Mouse (Mus musculus): ENCODE measurements at regions not wholly inside any gene's neighbourhood (a gene's known extent, or its start where the extent isn't known, plus 50 kb on each side); places are given as distances from the start of the nearest gene placed in this dataset.
A peak's percentile ranks its signal among the peaks of the same experiment; 100 is the strongest.

- 0 out of 2 replicates have a peak, but pooled peaks have one; percentile 36 for ATAC-seq (ENCODE audit: low FRiP score, low read depth)
- no peak overlapping the region for H3K9ac ChIP-seq
- H3K4me2 ChIP-seq (replicated peaks), result no peak overlapping the region
- H3K9me3 ChIP-seq, result no peaks in the 10 kb centered on the region
- no peaks in the 10 kb centered on the region for H3K27me3 ChIP-seq
- no peak overlapping the region for H3K4me3 ChIP-seq
- no peaks in the 10 kb centered on the region for H3K4me1 ChIP-seq
- WGBS, result 34% methylated on average over 10 of the region's 10 CpGs
- no peak overlapping the region for H3K27ac ChIP-seq
- no peaks in the 10 kb centered on the region for H3K36me3 ChIP-seq
Measured at GRCm38 (mm10) chr9:91609457-91610166, 244.0 kb upstream of the Zic1 start.

- no peaks in the 10 kb centered on the region for H3K4me1 ChIP-seq
- H3K4me3 ChIP-seq, result no peak overlapping the region
- H3K27ac ChIP-seq, result no peak overlapping the region
- no peak overlapping the region for H3K4me2 ChIP-seq (replicated peaks)
- H3K27me3 ChIP-seq, result no peaks in the 10 kb centered on the region
- no peak overlapping the region for H3K9ac ChIP-seq
- H3K9me3 ChIP-seq, result no peaks in the 10 kb centered on the region
- 80% methylated on average over 6 of the region's 6 CpGs for WGBS
- no peak for ATAC-seq (ENCODE audit: low FRiP score, low read depth)
- H3K36me3 ChIP-seq, result no peaks in the 10 kb centered on the region
Measured at GRCm38 (mm10) chr9:91601740-91602139, 236.1 kb upstream of the Zic1 start.

- no peak overlapping the region for H3K4me2 ChIP-seq (replicated peaks)
- no peak overlapping the region for H3K9ac ChIP-seq
- H3K9me3 ChIP-seq, result no peaks in the 10 kb centered on the region
- WGBS, result 72% methylated on average over 4 of the region's 4 CpGs
- no peaks in the 10 kb centered on the region for H3K27me3 ChIP-seq
- no peak for ATAC-seq (ENCODE audit: low FRiP score, low read depth)
- H3K36me3 ChIP-seq, result no peaks in the 10 kb centered on the region
- no peak overlapping the region for H3K27ac ChIP-seq
- no peak overlapping the region for H3K4me3 ChIP-seq
- no peaks in the 10 kb centered on the region for H3K4me1 ChIP-seq
Measured at GRCm38 (mm10) chr9:91591915-91592314, 226.3 kb upstream of the Zic1 start.

GRCm38 (mm10) chr9:91588756-91589155 is 223.1 kb upstream of the Zic1 start:
- Histone ChIP-seq H3K4me3 (no peak overlapping the region), H3K4me1 (no peaks in the 10 kb centered on the region), H3K27ac (no peak overlapping the region), H3K4me2 (replicated peaks) (no peak overlapping the region), H3K27me3 (no peaks in the 10 kb centered on the region), H3K9me3 (no peaks in the 10 kb centered on the region), H3K36me3 (no peaks in the 10 kb centered on the region), H3K9ac (no peak overlapping the region)
- ATAC-seq (ENCODE audit: low FRiP score, low read depth), result no peak
- WGBS, result 83% methylated on average over 6 of the region's 6 CpGs

DNA sequence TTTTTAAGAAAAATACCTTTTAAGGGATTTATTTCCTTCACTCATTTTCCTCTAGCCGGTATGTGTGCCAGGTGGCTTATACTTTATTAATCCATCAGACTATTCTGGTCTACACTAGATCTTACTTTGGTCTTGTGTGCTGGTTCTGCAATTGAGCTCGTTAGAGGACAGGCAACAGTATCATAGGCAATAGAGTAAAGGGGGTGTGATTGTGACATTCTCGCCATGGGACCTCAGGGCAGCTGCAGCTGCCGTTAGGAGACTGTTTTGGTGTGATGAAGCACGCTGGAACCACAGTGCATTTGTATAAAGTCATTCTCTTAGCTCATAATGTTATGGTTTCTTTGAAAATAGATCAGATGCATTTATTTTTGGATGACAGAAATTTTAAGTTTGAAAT is 222.3 kb upstream of the Zic1 start:
- Histone ChIP-seq H3K9me3 (no peaks in the 10 kb centered on the region), H3K4me3 (no peak overlapping the region), H3K27me3 (no peaks in the 10 kb centered on the region), H3K9ac (no peak overlapping the region), H3K4me2 (replicated peaks) (no peak overlapping the region), H3K36me3 (no peaks in the 10 kb centered on the region), H3K27ac (no peak overlapping the region), H3K4me1 (no peaks in the 10 kb centered on the region)
- WGBS, result 41% methylated on average over 5 of the region's 5 CpGs
- ATAC-seq (ENCODE audit: low FRiP score, low read depth), result no peak

- H3K4me3 ChIP-seq, result no peak overlapping the region
- no peaks in the 10 kb centered on the region for H3K9me3 ChIP-seq
- WGBS, result 86% methylated on average over 7 of the region's 7 CpGs
- H3K4me2 ChIP-seq (replicated peaks), result no peak overlapping the region
- no peaks in the 10 kb centered on the region for H3K27me3 ChIP-seq
- no peaks in the 10 kb centered on the region for H3K4me1 ChIP-seq
- no peak for ATAC-seq (ENCODE audit: low FRiP score, low read depth)
- no peak overlapping the region for H3K9ac ChIP-seq
- no peak overlapping the region for H3K27ac ChIP-seq
- no peaks in the 10 kb centered on the region for H3K36me3 ChIP-seq
Measured at GRCm38 (mm10) chr9:91587271-91587670, 221.7 kb upstream of the Zic1 start.

GRCm38 (mm10) chr9:91586635-91587034 is 221.0 kb upstream of the Zic1 start:
- Histone ChIP-seq H3K4me1 (no peaks in the 10 kb centered on the region), H3K9ac (no peak overlapping the region), H3K4me3 (no peak overlapping the region), H3K27me3 (no peaks in the 10 kb centered on the region), H3K9me3 (no peaks in the 10 kb centered on the region), H3K27ac (no peak overlapping the region), H3K4me2 (replicated peaks) (no peak overlapping the region), H3K36me3 (no peaks in the 10 kb centered on the region)
- WGBS, result 88% methylated on average over 5 of the region's 5 CpGs
- no peak for ATAC-seq (ENCODE audit: low FRiP score, low read depth)

DNA sequence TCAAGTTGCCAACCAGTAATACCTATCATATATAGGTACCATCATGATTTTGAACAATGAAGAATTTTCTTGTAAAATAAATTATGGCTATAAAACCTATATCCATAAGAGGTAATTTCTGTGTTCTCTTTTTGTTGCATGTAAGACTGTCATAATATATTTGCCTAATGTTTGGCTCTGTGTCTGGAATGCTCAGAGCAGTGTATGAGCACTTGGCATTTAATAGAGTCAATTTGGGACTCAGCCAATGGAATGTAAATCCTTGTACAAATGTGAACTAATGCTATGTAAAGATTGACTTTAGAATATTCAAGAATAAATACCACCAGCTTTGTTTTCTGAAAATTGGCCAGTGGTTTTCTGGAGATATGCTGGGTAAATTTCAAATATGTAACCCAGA is 208.5 kb upstream of the Zic1 start:
- no peak overlapping the region for H3K9ac ChIP-seq
- no peaks in the 10 kb centered on the region for H3K36me3 ChIP-seq
- H3K27ac ChIP-seq, result no peak overlapping the region
- H3K4me3 ChIP-seq, result no peak overlapping the region
- no peaks in the 10 kb centered on the region for H3K4me1 ChIP-seq
- H3K27me3 ChIP-seq, result no peaks in the 10 kb centered on the region
- H3K9me3 ChIP-seq, result no peaks in the 10 kb centered on the region
- H3K4me2 ChIP-seq (replicated peaks), result no peak overlapping the region
- ATAC-seq (ENCODE audit: low FRiP score, low read depth), result no peak

DNA sequence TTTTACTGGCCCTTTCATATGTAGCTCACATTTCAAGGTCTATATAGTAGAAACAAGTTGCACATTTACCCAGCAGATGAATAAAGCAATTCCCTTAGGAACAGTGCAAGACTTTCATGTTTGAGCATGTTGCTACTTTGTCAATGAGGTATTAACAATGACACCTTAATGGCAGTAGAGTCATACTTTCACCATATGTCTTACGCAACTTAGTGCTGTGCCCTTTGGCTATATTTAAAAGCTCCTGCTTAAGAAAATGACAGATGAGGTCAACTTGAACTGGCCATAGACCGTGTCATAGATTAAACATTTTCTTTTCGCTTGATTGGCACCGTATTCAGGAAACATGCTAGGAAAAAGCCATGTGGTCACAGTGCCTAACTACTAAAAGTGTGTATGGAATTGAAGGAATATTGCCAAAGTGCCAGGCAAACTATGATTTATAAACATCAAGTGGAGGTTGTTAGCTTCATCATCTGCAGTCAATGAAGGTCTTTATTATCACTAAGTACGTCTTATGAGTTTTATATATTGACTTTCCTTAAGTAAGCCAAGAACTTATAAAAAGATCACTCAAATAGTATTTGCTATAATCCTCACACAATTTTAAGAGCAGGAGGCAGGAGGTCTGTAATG is 200.5 kb upstream of the Zic1 start:
- Histone ChIP-seq H3K9me3 (no peaks in the 10 kb centered on the region), H3K4me3 (no peak overlapping the region), H3K27ac (no peak overlapping the region), H3K4me1 (no peaks in the 10 kb centered on the region), H3K36me3 (no peaks in the 10 kb centered on the region), H3K27me3 (no peaks in the 10 kb centered on the region), H3K9ac (no peak overlapping the region), H3K4me2 (replicated peaks) (no peak overlapping the region)
- WGBS, result 41% methylated on average over 5 of the region's 5 CpGs
- ATAC-seq (ENCODE audit: low FRiP score, low read depth), result peak; percentile 64

DNA sequence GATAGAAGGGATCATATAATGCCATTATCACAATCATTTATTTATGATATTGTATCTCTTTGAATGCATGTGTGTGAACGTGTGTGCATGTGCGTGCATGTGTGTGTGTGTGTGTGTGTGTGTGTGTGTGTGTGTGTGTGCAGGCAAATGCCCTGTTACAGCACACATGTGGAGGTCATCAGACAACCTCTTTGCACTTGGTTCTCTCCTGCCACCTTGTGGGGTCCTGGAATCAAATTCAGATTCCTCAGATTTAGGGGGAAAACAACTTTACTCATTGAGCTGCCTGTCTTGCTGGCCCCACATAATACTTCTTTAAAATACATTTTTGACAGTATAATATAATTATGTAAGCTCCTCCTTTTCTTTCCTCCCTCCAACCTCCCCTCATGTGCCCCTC is 195.7 kb upstream of the Zic1 start:
- no peak overlapping the region for H3K4me3 ChIP-seq
- no peaks in the 10 kb centered on the region for H3K9me3 ChIP-seq
- H3K27ac ChIP-seq, result no peak overlapping the region
- H3K36me3 ChIP-seq, result no peaks in the 10 kb centered on the region
- ATAC-seq (ENCODE audit: low FRiP score, low read depth), result no peak
- H3K9ac ChIP-seq, result no peak overlapping the region
- H3K4me2 ChIP-seq (replicated peaks), result no peak overlapping the region
- no peaks in the 10 kb centered on the region for H3K4me1 ChIP-seq
- 69% methylated on average over 2 of the region's 2 CpGs for WGBS
- no peaks in the 10 kb centered on the region for H3K27me3 ChIP-seq

DNA sequence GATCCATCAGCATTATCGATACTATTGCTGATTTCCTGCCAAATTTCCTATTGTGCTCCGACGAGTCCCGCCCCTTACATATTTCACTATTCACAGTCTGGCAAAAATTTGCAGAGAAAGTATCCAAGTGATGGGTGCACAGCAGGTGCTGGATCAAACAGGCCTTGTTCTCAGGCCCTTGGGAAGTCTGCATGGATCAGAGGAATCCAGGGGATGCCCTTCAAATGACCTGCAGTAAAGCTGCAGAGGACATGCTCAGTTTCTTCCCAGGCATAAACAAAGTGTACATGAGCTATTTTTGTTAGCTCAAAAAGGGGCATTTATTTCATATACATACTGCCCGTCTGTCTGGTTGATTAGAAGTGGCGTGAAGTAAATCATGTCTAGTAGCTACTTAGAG is 194.2 kb upstream of the Zic1 start:
- no peaks in the 10 kb centered on the region for H3K9me3 ChIP-seq
- no peaks in the 10 kb centered on the region for H3K4me1 ChIP-seq
- no peak overlapping the region for H3K4me3 ChIP-seq
- H3K27me3 ChIP-seq, result no peaks in the 10 kb centered on the region
- H3K36me3 ChIP-seq, result no peaks in the 10 kb centered on the region
- no peak overlapping the region for H3K9ac ChIP-seq
- no peak overlapping the region for H3K4me2 ChIP-seq (replicated peaks)
- 74% methylated on average over 6 of the region's 6 CpGs for WGBS
- no peak overlapping the region for H3K27ac ChIP-seq
- peak; percentile 71; the same call in 1 of the 2 replicates for ATAC-seq (ENCODE audit: low FRiP score, low read depth)

DNA sequence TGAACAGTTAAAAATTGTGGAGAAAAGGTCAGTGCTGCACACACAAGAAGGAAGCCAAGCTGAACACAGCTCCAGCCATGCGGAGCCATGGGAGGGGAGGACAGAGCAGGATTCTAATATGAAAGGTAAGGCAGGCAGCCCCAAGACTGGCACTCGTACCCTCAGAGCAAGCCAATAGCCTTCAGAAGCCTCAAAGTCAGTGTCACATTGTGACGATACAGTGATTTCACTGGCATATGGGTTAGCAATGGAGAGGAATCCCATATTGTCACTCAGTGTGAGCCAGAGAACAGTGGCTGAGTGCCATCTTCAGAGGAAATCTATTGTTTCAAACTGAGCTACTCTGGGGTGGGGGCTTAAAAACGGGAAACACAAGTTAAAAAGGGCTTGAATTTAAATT is 181.4 kb upstream of the Zic1 start:
- Histone ChIP-seq H3K4me3 (no peak overlapping the region), H3K9me3 (no peaks in the 10 kb centered on the region), H3K9ac (no peak overlapping the region), H3K27me3 (no peaks in the 10 kb centered on the region), H3K27ac (no peak overlapping the region), H3K4me1 (no peaks in the 10 kb centered on the region), H3K36me3 (no peaks in the 10 kb centered on the region), H3K4me2 (replicated peaks) (no peak overlapping the region)
- WGBS, result 76% methylated on average over 4 of the region's 4 CpGs
- no peak for ATAC-seq (ENCODE audit: low FRiP score, low read depth)

DNA sequence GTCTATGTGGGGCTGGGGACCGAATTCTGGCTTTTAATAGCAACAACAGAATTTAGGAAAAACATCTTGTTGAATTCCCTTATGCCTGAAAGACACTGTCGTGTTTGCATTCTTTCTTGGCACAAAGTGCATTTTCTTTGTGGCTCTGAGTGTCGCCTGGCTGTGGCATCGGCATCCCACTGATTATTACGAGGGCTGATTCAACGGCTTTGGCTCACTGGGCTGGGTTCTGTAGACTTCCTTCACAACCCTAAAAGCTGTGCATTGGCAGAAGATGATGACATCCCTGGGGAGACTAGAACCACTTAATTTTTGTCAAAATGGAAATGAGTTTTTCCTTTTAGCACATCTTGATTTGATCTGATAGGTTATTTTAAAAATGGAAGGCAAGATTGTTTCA is 179.8 kb upstream of the Zic1 start:
- no peak overlapping the region for H3K9ac ChIP-seq
- no peaks in the 10 kb centered on the region for H3K27me3 ChIP-seq
- 67% methylated on average over 6 of the region's 6 CpGs for WGBS
- H3K27ac ChIP-seq, result no peak overlapping the region
- H3K36me3 ChIP-seq, result no peaks in the 10 kb centered on the region
- no peaks in the 10 kb centered on the region for H3K4me1 ChIP-seq
- H3K9me3 ChIP-seq, result no peaks in the 10 kb centered on the region
- ATAC-seq (ENCODE audit: low FRiP score, low read depth), result no peak
- no peak overlapping the region for H3K4me3 ChIP-seq
- no peak overlapping the region for H3K4me2 ChIP-seq (replicated peaks)
